Mouse (Mus musculus) forebrain, embryonic 14.5 days (tissue): Measurements from ENCODE around the gene Gm45062. TPM values are rescaled to one million over a fixed set of nuclear protein-coding genes. Genes with fewer than 3 reads are reported as not detected.

Experiments
- ATAC-seq: fragments of 200-750 bp; cut with Nextera tagmentation; 2 replicates; pipeline ENCODE4 v1.8.0; 2017; ENCODE audit warnings: mild to moderate bottlenecking, moderate library complexity
- DNase-seq: peaks from one replicate; pipeline ENCODE4 v3.0.0-alpha.2; 2015; ENCODE audit warnings: low spot score
- H3K27ac ChIP-seq: fragments of 300-500 bp; sonication (generic); 2 replicates; pipeline ENCODE4 v1.5.1; 2014; ENCODE audit warnings: low read depth, mild to moderate bottlenecking, control low read depth, low read length, moderate library complexity
- H3K27me3 ChIP-seq: fragments of 300-500 bp; sonication (generic); replicated peaks from 2 replicates; pipeline ENCODE4 v1.6.1; 2014; ENCODE audit warnings: low read length, control low read depth, mixed read lengths; ENCODE audit not compliant: control insufficient read depth, insufficient read depth
- H3K36me3 ChIP-seq: fragments of 300-500 bp; sonication (generic); 2 replicates; pipeline ENCODE4 v1.6.1; 2014; ENCODE audit warnings: low read length, control low read depth; ENCODE audit not compliant: control insufficient read depth, insufficient read depth
- H3K4me1 ChIP-seq: fragments of 300-500 bp; sonication (generic); 2 replicates; pipeline ENCODE4 v1.6.1; 2014; ENCODE audit warnings: antibody characterized with exemption, low read length, control low read depth; ENCODE audit not compliant: control insufficient read depth, insufficient read depth
- H3K4me2 ChIP-seq: fragments of 300-500 bp; sonication (generic); 2 replicates; pipeline ENCODE4 v1.6.1; 2014; ENCODE audit warnings: mild to moderate bottlenecking, control low read depth, low read length
- H3K4me3 ChIP-seq: fragments of 300-500 bp; sonication (generic); 2 replicates; pipeline ENCODE4 v1.5.1; 2014; ENCODE audit warnings: low read depth, low read length, control low read depth
- H3K9ac ChIP-seq: fragments of 300-500 bp; sonication (generic); 2 replicates; pipeline ENCODE4 v1.6.1; 2014; ENCODE audit warnings: mild to moderate bottlenecking, low read length, control low read depth, moderate library complexity
- H3K9me3 ChIP-seq: fragments of 300-500 bp; sonication (generic); replicated peaks from 2 replicates; pipeline ENCODE4 v1.6.1; 2016; ENCODE audit warnings: low read length, control low read depth, mixed read lengths; ENCODE audit not compliant: control insufficient read depth
- WGBS: fragments of 180-500 bp; shearing (Covaris S2); extraction: QIAGEN DNeasy Blood & Tissue Kit; methylation state at CpG from one replicate; pipeline ENCODE4 v1.1.7; 2014; 5-methylcytosine and 5-hydroxymethylcytosine counted together
- polyA plus RNA-seq: library from polyadenylated mRNA; unstranded; fragments of >200 nt; fragmentation: Nextera tagmentation; extraction: Ambion mirVana; gene quantifications from 2 replicates; pipeline ENCODE4 v1.2.1, GENCODE M21; 2014

Gene Gm45062
- polyA plus RNA-seq, 1 experiment from 2014 or later: 14.3 TPM

- H3K27me3 ChIP-seq: no peaks in the 10 kb centered on the region
- DNase-seq: no peak
- H3K4me2 ChIP-seq: no peak overlapping the region
- 97% methylated on average over 2 of the region's 2 CpGs for whole genome bisulfite sequencing
- no peaks in the 10 kb centered on the region for H3K9me3 ChIP-seq
- no peak overlapping the region for H3K9ac ChIP-seq
- H3K27ac ChIP-seq: no peak overlapping the region
- ATAC-seq: no peak
- no peak overlapping the region for H3K4me3 ChIP-seq
- no peaks in the 10 kb centered on the region for H3K36me3 ChIP-seq
- H3K4me1 ChIP-seq: 0 out of 2 replicates have a peak, but pooled peaks cover 2% of the 10 kb centered on the region
These were observed 149.1 kb downstream of the Gm45062 start for GRCm38 (mm10) chr6:8408332-8408731.

DNA sequence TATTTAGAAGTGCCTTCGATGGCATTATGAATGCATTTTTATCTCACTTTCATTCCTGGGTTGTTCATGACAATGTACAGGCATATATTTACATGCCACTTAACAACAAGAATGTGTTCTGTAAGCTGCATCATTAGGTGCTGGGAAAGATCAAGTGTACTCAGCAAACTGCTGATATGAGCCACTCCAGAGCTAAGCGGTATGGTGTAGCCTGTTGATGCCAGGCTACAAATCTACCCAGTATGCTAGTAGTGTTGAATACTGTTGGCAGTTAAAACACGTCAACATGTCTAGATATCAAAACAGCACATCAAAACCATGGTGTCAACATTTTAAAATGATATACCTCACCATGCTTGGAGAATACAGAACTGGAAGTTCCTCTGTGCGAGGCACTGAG is 150.6 kb downstream of the Gm45062 start:
- no peaks in the 10 kb centered on the region for H3K36me3 ChIP-seq
- no peak for ATAC-seq
- H3K27me3 ChIP-seq: no peaks in the 10 kb centered on the region
- H3K4me3 ChIP-seq: no peak overlapping the region
- no peak overlapping the region for H3K9ac ChIP-seq
- no peak overlapping the region for H3K4me2 ChIP-seq
- no peaks in the 10 kb centered on the region for H3K9me3 ChIP-seq
- 78% methylated on average over 4 of the region's 4 CpGs for WGBS
- no peak for DNase-seq
- no peak overlapping the region for H3K27ac ChIP-seq
- H3K4me1 ChIP-seq: 0 out of 2 replicates have a peak, but pooled peaks cover 2% of the 10 kb centered on the region

DNA sequence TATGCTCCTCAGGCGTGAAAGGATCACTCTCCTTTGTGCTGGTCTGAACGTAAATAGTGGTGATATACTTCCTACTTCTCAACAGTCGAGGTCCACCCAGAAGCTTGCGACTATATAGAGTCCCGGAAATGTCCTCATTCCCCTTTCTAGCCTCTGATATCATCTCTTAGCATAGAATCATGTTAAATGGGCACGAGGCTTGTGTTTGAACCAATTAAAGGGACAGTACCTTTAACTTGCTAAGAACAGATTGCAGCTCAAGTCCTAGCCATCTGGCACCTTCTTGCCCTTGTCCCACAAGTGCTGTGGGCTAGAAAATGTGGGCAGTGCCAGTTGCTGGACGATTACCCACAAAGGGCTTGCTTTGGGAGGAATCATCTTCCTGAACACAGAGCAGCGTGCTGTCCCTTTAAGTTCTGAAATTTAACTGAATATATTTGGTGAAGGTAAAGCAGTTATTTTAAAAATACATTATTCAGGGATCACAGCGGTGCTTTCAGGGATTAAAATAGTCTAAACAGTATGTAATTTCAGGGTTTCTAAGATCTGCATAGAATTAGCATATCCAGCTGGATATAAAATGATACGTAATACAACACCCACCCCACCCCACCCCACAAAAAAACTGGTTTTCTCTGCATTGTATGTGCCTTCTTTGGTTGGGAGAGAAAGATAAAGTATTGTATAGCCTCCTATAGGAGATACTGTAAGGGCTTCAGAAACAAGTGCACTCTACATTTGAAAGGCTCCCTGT is 153.8 kb downstream of the Gm45062 start:
- Histone ChIP-seq H3K27ac (no peak overlapping the region), H3K36me3 (no peaks in the 10 kb centered on the region)
- DNase-seq: peak; percentile 59

DNA sequence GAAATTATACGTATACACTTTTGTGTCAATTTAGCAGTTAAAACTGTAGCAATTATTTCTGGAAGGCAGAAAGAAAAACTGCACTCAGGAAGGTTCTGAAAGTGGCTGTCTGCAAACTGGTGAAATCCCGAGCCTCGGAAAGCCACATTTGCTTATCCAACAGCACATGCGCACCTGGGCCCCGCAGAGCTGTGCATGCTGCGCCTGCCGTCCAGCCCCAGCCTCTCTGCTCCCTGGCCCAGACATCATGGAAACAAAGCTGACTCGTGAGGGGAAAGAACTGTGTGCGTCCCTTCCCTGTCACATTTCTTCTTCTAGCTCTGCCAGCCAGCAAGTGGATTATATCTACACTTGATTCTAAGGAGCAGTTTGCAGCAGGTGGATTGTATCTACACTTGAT is 154.8 kb downstream of the Gm45062 start:
- Histone ChIP-seq H3K4me3 (no peak overlapping the region), H3K36me3 (no peaks in the 10 kb centered on the region), H3K4me1 (0 out of 2 replicates have a peak, but pooled peaks cover 2% of the 10 kb centered on the region), H3K4me2 (0 out of 2 replicates have a peak overlapping the region, but pooled peaks have one; percentile 3), H3K27me3 (no peaks in the 10 kb centered on the region), H3K9me3 (no peaks in the 10 kb centered on the region), H3K27ac (0 out of 2 replicates have a peak overlapping the region, but pooled peaks have one; percentile 14), H3K9ac (no peak overlapping the region; the same call in 1 of the 2 replicates)
- DNase-seq: peak; percentile 31
- no peak for ATAC-seq
- WGBS: 53% methylated on average over 9 of the region's 9 CpGs

More for the DNA sequence above, 153.8 kb downstream of the Gm45062 start:
- 0 out of 2 replicates have a peak, but pooled peaks cover 2% of the 10 kb centered on the region for H3K4me1 ChIP-seq
- no peak overlapping the region for H3K9ac ChIP-seq
- peak; percentile 81 for ATAC-seq
- WGBS: 56% methylated on average over 10 of the region's 10 CpGs
- no peaks in the 10 kb centered on the region for H3K27me3 ChIP-seq
- H3K4me2 ChIP-seq: no peak overlapping the region
- no peak overlapping the region for H3K4me3 ChIP-seq
- no peaks in the 10 kb centered on the region for H3K9me3 ChIP-seq

GRCm38 (mm10) chr6:8415823-8416222 is 156.6 kb downstream of the Gm45062 start:
- H3K9ac ChIP-seq: no peak overlapping the region
- DNase-seq (no peak), ATAC-seq (no peak)
- no peaks in the 10 kb centered on the region for H3K36me3 ChIP-seq
- H3K27ac ChIP-seq: no peak overlapping the region
- H3K4me3 ChIP-seq: no peak overlapping the region
- H3K4me1 ChIP-seq: peaks cover 2% of the 10 kb centered on the region; the same call in 1 of the 2 replicates
- no peak overlapping the region for H3K4me2 ChIP-seq
- no peaks in the 10 kb centered on the region for H3K27me3 ChIP-seq
- 61% methylated on average over 5 of the region's 5 CpGs for WGBS
- H3K9me3 ChIP-seq: no peaks in the 10 kb centered on the region

GRCm38 (mm10) chr6:8416802-8417569 is 157.7 kb downstream of the Gm45062 start:
- Histone ChIP-seq H3K4me1 (peaks cover 10% of the 10 kb centered on the region), H3K4me3 (no peak overlapping the region), H3K27me3 (no peaks in the 10 kb centered on the region), H3K9me3 (no peaks in the 10 kb centered on the region), H3K27ac (no peak overlapping the region), H3K36me3 (no peaks in the 10 kb centered on the region), H3K4me2 (no peak overlapping the region), H3K9ac (no peak overlapping the region)
- WGBS: 83% methylated on average over 8 of the region's 8 CpGs
- DNase-seq (no peak), ATAC-seq (no peak)

DNA sequence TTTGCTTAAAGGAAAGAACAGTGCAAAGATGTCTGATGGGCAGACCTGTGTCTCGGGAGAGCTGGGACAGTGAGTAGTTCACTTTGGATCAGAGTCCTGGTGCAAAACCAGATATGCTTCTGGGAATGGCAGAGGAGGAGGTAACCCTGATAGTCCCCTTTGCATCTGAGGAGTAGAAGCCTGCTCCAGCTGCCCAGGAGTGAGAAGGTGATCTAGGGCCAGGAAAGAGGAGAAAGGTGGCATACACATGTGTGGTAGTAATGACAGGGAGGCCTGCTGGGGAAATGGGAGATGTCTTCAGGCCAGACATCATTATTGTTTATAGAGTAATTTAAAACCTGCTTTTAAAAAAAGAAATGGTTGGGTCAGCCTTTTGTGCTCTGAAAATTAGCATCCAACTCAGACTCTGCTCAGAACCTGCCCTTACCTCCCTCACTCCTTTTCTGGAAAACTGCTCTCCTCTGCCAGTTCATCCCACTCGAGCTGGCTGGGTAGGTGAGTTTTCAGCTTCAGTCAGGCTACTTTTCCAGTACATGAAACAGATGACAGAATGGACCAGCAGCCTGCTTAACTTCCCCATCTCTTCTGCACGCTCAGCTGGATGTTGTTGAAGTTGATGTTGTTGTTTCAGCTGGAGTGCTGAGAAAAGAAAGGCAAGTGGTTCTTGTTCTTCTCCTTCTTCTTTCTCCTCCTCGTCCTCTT is 160.4 kb downstream of the Gm45062 start:
- ATAC-seq: no peak
- Histone ChIP-seq H3K27me3 (no peaks in the 10 kb centered on the region), H3K9me3 (no peaks in the 10 kb centered on the region), H3K9ac (no peak overlapping the region), H3K36me3 (no peaks in the 10 kb centered on the region), H3K4me3 (no peak overlapping the region), H3K4me2 (no peak overlapping the region), H3K4me1 (peaks cover 19% of the 10 kb centered on the region), H3K27ac (no peak overlapping the region)
- WGBS: 85% methylated on average over 4 of the region's 4 CpGs
- DNase-seq: no peak

- no peak overlapping the region for H3K27ac ChIP-seq
- no peaks in the 10 kb centered on the region for H3K27me3 ChIP-seq
- no peak overlapping the region for H3K4me3 ChIP-seq
- no peaks in the 10 kb centered on the region for H3K36me3 ChIP-seq
- 91% methylated on average over 1 of the region's 1 CpGs for WGBS
- DNase-seq: no peak
- H3K4me1 ChIP-seq: peaks cover 19% of the 10 kb centered on the region
- no peaks in the 10 kb centered on the region for H3K9me3 ChIP-seq
- no peak overlapping the region for H3K9ac ChIP-seq
- ATAC-seq: no peak
- H3K4me2 ChIP-seq: no peak overlapping the region
These were observed 160.9 kb downstream of the Gm45062 start for GRCm38 (mm10) chr6:8420187-8420503.
